Mouse (Mus musculus): ENCODE measurements around the gene Cttn.

- TF ChIP-seq POLR2A (IDR thresholded peaks at IDR 0.05; ENCODE audit: borderline replicate concordance, low read depth, low read length) (no peak), CTCF (IDR thresholded peaks at IDR 0.05; ENCODE audit: low read depth, low read length) (no peak)
Observed at GRCm38 (mm10) chr7:144387537-144387936, 83.3 kb downstream of the Cttn start.
